Mouse (Mus musculus) forebrain, embryonic 11.5 days (tissue): Measurements from ENCODE around the gene Adamts14. TPM values are rescaled to one million over a fixed set of nuclear protein-coding genes. Genes with fewer than 3 reads are reported as not detected.

ENCODE experiments used
- ATAC-seq: fragments of 200-750 bp; cut with Nextera tagmentation; replicated peaks from 2 replicates; pipeline ENCODE4 v1.8.0; 2017; ENCODE audit warnings: moderate TSS enrichment; ENCODE audit not compliant: low FRiP score
- DNase-seq: peaks from one replicate; pipeline ENCODE4 v3.0.0-alpha.2; 2017; ENCODE audit warnings: low spot score
- H3K27ac ChIP-seq: fragments of 300-500 bp; sonication (generic); 2 replicates; pipeline ENCODE4 v1.5.1; 2014; ENCODE audit warnings: low read depth, low read length
- H3K27me3 ChIP-seq: fragments of 300-500 bp; sonication (generic); 2 replicates; pipeline ENCODE4 v1.6.1; 2014; ENCODE audit warnings: mild to moderate bottlenecking, low read length, mixed read lengths; ENCODE audit not compliant: control insufficient read depth, insufficient read depth
- H3K36me3 ChIP-seq: fragments of 300-500 bp; sonication (generic); 2 replicates; pipeline ENCODE4 v1.6.1; 2014; ENCODE audit warnings: mild to moderate bottlenecking, low read length, moderate library complexity, mixed read lengths; ENCODE audit not compliant: control insufficient read depth, insufficient read depth
- H3K4me1 ChIP-seq: fragments of 300-500 bp; sonication (generic); replicated peaks from 2 replicates; pipeline ENCODE4 v1.6.1; 2014; ENCODE audit warnings: low read length, mixed read lengths; ENCODE audit not compliant: control insufficient read depth, insufficient read depth
- H3K4me2 ChIP-seq: fragments of 300-500 bp; sonication (generic); 2 replicates; pipeline ENCODE4 v1.6.1; 2014; ENCODE audit warnings: low read depth, mild to moderate bottlenecking, low read length, moderate library complexity, mixed read lengths; ENCODE audit not compliant: severe bottlenecking
- H3K4me3 ChIP-seq: fragments of 300-500 bp; sonication (generic); 2 replicates; pipeline ENCODE4 v1.5.1; 2014; ENCODE audit warnings: low read depth, low read length
- H3K9ac ChIP-seq: fragments of 300-500 bp; sonication (generic); 2 replicates; pipeline ENCODE4 v1.6.1; 2014; ENCODE audit warnings: low read length
- H3K9me3 ChIP-seq: fragments of 300-500 bp; sonication (generic); 2 replicates; pipeline ENCODE4 v1.6.1; 2016; ENCODE audit warnings: low read length, mixed read lengths; ENCODE audit not compliant: control insufficient read depth
- WGBS: fragments of 180-500 bp; shearing (Covaris S2); extraction: QIAGEN DNeasy Blood & Tissue Kit; methylation state at CpG from one replicate; pipeline ENCODE4 v1.1.7; 2014; 5-methylcytosine and 5-hydroxymethylcytosine counted together
- polyA plus RNA-seq: library from polyadenylated mRNA; unstranded; fragments of >200 nt; fragmentation: Nextera tagmentation; extraction: Ambion mirVana; gene quantifications from 2 replicates; pipeline ENCODE4 v1.2.1, GENCODE M21; 2014

The Adamts14 gene
- polyA plus RNA-seq, 1 experiment from 2014 or later: 0.60 TPM

- Histone ChIP-seq H3K4me3 (no peak overlapping the region), H3K4me2 (no peak overlapping the region), H3K4me1 (no peaks in the 10 kb centered on the region; the same call in 1 of the 2 replicates), H3K27ac (no peak overlapping the region), H3K36me3 (no peaks in the 10 kb centered on the region), H3K9me3 (0 out of 2 replicates have a peak, but pooled peaks cover 3% of the 10 kb centered on the region), H3K9ac (no peak overlapping the region), H3K27me3 (0 out of 2 replicates have a peak, but pooled peaks cover 2% of the 10 kb centered on the region)
- 8% methylated on average over 11 of the region's 11 CpGs for WGBS
- DNase-seq (peak; percentile 62), ATAC-seq (no peak)
These were observed 60.4 kb downstream of the Adamts14 start for GRCm38 (mm10) chr10:61212817-61213216.

- no peak overlapping the region for H3K4me2 ChIP-seq
- 0 out of 2 replicates have a peak, but pooled peaks cover 2% of the 10 kb centered on the region for H3K27me3 ChIP-seq
- no peaks in the 10 kb centered on the region for H3K36me3 ChIP-seq
- H3K9me3 ChIP-seq: 0 out of 2 replicates have a peak, but pooled peaks cover 3% of the 10 kb centered on the region
- no peak overlapping the region for H3K4me3 ChIP-seq
- no peaks in the 10 kb centered on the region; the same call in 1 of the 2 replicates for H3K4me1 ChIP-seq
- no peak overlapping the region for H3K27ac ChIP-seq
- WGBS: 9% methylated on average over 13 of the region's 13 CpGs
- no peak overlapping the region for H3K9ac ChIP-seq
- ATAC-seq (no peak), DNase-seq (peak; percentile 83)
These were observed 61.5 kb downstream of the Adamts14 start for GRCm38 (mm10) chr10:61211743-61212142.

DNA sequence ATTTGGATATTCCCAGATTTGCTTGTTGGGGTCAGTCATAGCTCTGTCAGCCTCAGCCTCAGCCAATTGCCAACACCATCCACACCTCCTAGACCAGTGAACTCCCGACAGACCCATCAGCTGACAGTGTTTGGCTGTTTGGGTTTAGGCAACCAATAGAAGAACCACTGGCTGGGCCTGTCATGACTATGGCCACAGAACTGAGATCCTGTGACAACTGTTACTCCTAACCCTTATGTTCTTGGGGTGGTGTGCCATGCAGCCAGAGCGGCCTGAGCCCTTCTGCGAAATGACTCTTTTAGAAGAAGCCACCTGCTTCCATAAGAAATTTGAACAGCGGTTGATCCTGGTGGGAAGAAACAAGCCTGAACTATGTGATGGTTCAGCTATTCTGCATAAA lies 62.1 kb downstream of the Adamts14 start:
- H3K9me3 ChIP-seq: 0 out of 2 replicates have a peak, but pooled peaks cover 3% of the 10 kb centered on the region
- H3K4me3 ChIP-seq: no peak overlapping the region
- H3K27ac ChIP-seq: no peak overlapping the region
- WGBS: 82% methylated on average over 4 of the region's 4 CpGs
- H3K9ac ChIP-seq: no peak overlapping the region
- H3K4me2 ChIP-seq: no peak overlapping the region
- H3K4me1 ChIP-seq: no peaks in the 10 kb centered on the region; the same call in 1 of the 2 replicates
- H3K27me3 ChIP-seq: 0 out of 2 replicates have a peak, but pooled peaks cover 2% of the 10 kb centered on the region
- no peak for DNase-seq
- no peaks in the 10 kb centered on the region for H3K36me3 ChIP-seq
- ATAC-seq: no peak

- 90% methylated on average over 9 of the region's 9 CpGs for WGBS
These were observed 65.0 kb downstream of the Adamts14 start for GRCm38 (mm10) chr10:61208114-61208684.

DNA sequence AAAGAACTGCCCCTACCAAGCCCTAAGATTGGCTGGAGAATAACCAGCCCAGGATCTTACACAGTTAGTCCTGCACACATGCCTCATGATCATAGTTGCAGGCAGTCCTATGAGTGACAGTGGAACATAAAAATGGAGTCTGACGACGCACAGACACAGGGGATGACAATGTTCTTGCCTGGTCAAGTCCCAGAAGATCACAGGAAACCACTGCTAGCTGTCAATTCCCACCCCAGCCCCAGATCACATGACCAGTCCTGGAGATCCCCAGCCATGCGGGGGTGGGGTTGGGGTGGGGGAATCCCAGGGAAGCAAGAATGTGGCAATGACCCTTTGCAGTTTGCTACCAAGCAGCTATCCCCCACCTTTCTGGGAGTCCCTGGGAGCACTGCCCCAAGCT lies 69.3 kb downstream of the Adamts14 start:
- H3K9me3 ChIP-seq: no peaks in the 10 kb centered on the region
- WGBS: 68% methylated on average over 3 of the region's 3 CpGs
- ATAC-seq (no peak), DNase-seq (no peak)
- H3K27me3 ChIP-seq: no peaks in the 10 kb centered on the region
- no peak overlapping the region for H3K4me3 ChIP-seq
- no peak overlapping the region for H3K4me2 ChIP-seq
- peaks cover 4% of the 10 kb centered on the region; the same call in 1 of the 2 replicates for H3K4me1 ChIP-seq
- no peak overlapping the region for H3K9ac ChIP-seq
- H3K27ac ChIP-seq: no peak overlapping the region
- H3K36me3 ChIP-seq: no peaks in the 10 kb centered on the region

More at GRCm38 (mm10) chr10:61208114-61208684, 65.0 kb downstream of the Adamts14 start:
- Histone ChIP-seq H3K4me2 (no peak overlapping the region), H3K36me3 (no peaks in the 10 kb centered on the region), H3K27me3 (0 out of 2 replicates have a peak, but pooled peaks cover 2% of the 10 kb centered on the region), H3K9me3 (no peaks in the 10 kb centered on the region), H3K4me1 (no peaks in the 10 kb centered on the region; the same call in 1 of the 2 replicates), H3K27ac (no peak overlapping the region), H3K4me3 (no peak overlapping the region), H3K9ac (no peak overlapping the region)
- no peak for DNase-seq
- no peak for ATAC-seq

GRCm38 (mm10) chr10:61201596-61202318 lies 71.5 kb downstream of the Adamts14 start:
- 87% methylated on average over 12 of the region's 12 CpGs for WGBS
- Histone ChIP-seq H3K4me3 (no peak overlapping the region), H3K36me3 (no peaks in the 10 kb centered on the region), H3K9ac (no peak overlapping the region), H3K27ac (no peak overlapping the region), H3K27me3 (no peaks in the 10 kb centered on the region), H3K4me1 (peaks cover 4% of the 10 kb centered on the region; the same call in 1 of the 2 replicates), H3K4me2 (no peak overlapping the region), H3K9me3 (no peaks in the 10 kb centered on the region)
- ATAC-seq (no peak), DNase-seq (no peak)

GRCm38 (mm10) chr10:61200998-61201397 lies 72.2 kb downstream of the Adamts14 start:
- no peak for ATAC-seq
- Histone ChIP-seq H3K4me3 (no peak overlapping the region), H3K27ac (no peak overlapping the region), H3K4me1 (peaks cover 4% of the 10 kb centered on the region; the same call in 1 of the 2 replicates), H3K9me3 (no peaks in the 10 kb centered on the region), H3K9ac (no peak overlapping the region), H3K27me3 (no peaks in the 10 kb centered on the region), H3K36me3 (no peaks in the 10 kb centered on the region), H3K4me2 (no peak overlapping the region)
- WGBS: 46% methylated on average over 9 of the region's 9 CpGs
- DNase-seq: no peak

DNA sequence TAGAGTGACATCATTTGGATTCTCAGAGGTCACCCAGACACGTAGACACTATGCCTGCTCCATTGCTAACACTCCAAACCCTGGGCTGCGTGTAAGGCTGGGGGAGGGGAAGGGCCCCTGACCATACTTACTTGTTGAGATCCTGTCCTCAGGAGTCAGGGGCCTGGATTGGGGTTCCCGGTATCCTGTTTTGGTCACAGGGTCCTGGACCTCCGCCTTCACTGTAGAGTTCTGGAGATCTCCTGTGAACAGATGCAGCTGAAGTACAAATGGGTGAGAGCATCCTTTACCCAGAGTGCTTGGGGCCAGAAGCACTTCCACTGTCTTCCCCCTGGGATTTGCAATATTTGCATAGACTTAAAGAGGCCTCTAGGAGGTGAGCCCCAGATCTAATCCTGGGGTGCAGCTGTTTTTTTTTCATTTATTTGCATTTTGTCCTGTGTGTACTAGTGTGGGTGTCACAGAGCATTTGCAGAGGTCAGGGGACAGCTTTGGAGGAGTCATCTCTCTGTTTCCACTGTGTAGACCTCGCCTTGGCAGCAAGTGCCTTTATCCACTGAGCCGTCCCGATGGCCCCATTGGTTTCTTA lies 72.9 kb downstream of the Adamts14 start:
- Histone ChIP-seq H3K36me3 (no peaks in the 10 kb centered on the region), H3K27me3 (no peaks in the 10 kb centered on the region), H3K4me3 (no peak overlapping the region), H3K27ac (no peak overlapping the region), H3K4me2 (no peak overlapping the region), H3K9ac (no peak overlapping the region), H3K4me1 (peaks cover 4% of the 10 kb centered on the region; the same call in 1 of the 2 replicates), H3K9me3 (no peaks in the 10 kb centered on the region)
- 70% methylated on average over 7 of the region's 7 CpGs for WGBS
- DNase-seq (no peak), ATAC-seq (no peak)
